Mouse (Mus musculus) neural tube, embryonic 14.5 days (tissue): Measurements from ENCODE around the gene Nln. TPM values are rescaled to one million over a fixed set of nuclear protein-coding genes. Genes with fewer than 3 reads are reported as not detected.

Experiments
- ATAC-seq: fragments of 200-750 bp; cut with Nextera tagmentation; 2 replicates; pipeline ENCODE4 v1.8.0; 2017; ENCODE audit warnings: low read depth, mild to moderate bottlenecking, moderate TSS enrichment, moderate library complexity
- H3K27ac ChIP-seq: fragments of 300-500 bp; sonication (generic); 2 replicates; pipeline ENCODE4 v1.5.1; 2014; ENCODE audit warnings: low read depth, mild to moderate bottlenecking, control low read depth, low read length, moderate library complexity, mixed read lengths
- H3K27me3 ChIP-seq: fragments of 300-500 bp; sonication (generic); 2 replicates; pipeline ENCODE4 v1.6.1; 2014; ENCODE audit warnings: low read length; ENCODE audit not compliant: control insufficient read depth, insufficient read depth
- H3K36me3 ChIP-seq: fragments of 300-500 bp; sonication (generic); 2 replicates; pipeline ENCODE4 v1.6.1; 2014; ENCODE audit warnings: low read length, mixed read lengths; ENCODE audit not compliant: control insufficient read depth, insufficient read depth
- H3K4me1 ChIP-seq: fragments of 300-500 bp; sonication (generic); 2 replicates; pipeline ENCODE4 v1.6.1; 2014; ENCODE audit warnings: low read length; ENCODE audit not compliant: control insufficient read depth, insufficient read depth
- H3K4me2 ChIP-seq: fragments of 300-500 bp; sonication (generic); 2 replicates; pipeline ENCODE4 v1.6.1; 2014; ENCODE audit warnings: mild to moderate bottlenecking, low read depth, low read length, control low read depth
- H3K4me3 ChIP-seq: fragments of 300-500 bp; sonication (generic); 2 replicates; pipeline ENCODE4 v1.5.1; 2014; ENCODE audit warnings: low read depth, low read length, control low read depth, mixed read lengths
- H3K9ac ChIP-seq: fragments of 300-500 bp; sonication (generic); replicated peaks from 2 replicates; pipeline ENCODE4 v1.6.1; 2014; ENCODE audit warnings: low read depth, mild to moderate bottlenecking, control low read depth, low read length, mixed read lengths
- H3K9me3 ChIP-seq: fragments of 300-500 bp; sonication (generic); 2 replicates; pipeline ENCODE4 v1.6.1; 2016; ENCODE audit warnings: low read length; ENCODE audit not compliant: control insufficient read depth
- WGBS: fragments of 180-500 bp; shearing (Covaris S2); extraction: QIAGEN DNeasy Blood & Tissue Kit; methylation state at CpG from one replicate; pipeline ENCODE4 v1.1.7; 2014; 5-methylcytosine and 5-hydroxymethylcytosine counted together
- polyA plus RNA-seq: library from polyadenylated mRNA; unstranded; fragments of >200 nt; fragmentation: Nextera tagmentation; extraction: Ambion mirVana; gene quantifications from 2 replicates; pipeline ENCODE4 v1.2.1, GENCODE M21; 2014

Gene Nln
- polyA plus RNA-seq, 1 experiment from 2014 or later = 71.6 TPM

DNA sequence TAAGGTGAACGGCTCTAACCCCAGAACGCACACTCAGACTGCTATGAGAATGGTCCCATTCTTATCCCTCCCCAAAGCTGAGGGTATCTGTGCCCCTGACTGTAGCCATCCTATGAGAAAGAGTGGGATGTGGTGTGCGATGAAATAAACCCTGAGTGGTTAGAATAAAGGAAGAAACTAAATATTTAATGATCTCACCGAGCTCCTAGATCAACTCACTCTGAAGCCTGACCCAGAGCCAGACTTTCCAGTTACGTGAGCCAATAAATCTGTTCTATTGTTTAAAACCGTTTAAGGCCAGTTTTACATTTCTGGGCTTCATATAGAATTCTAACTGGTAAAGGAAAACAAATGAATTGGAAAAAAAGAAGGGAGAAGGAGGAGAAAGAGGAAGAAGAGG, 32.4 kb downstream of the Nln start:
- H3K4me2 ChIP-seq = no peak overlapping the region
- H3K4me1 ChIP-seq = no peaks in the 10 kb centered on the region
- no peak overlapping the region for H3K4me3 ChIP-seq
- H3K9ac ChIP-seq = no peak overlapping the region
- no peak overlapping the region for H3K27ac ChIP-seq
- no peaks in the 10 kb centered on the region for H3K36me3 ChIP-seq
- no peaks in the 10 kb centered on the region for H3K27me3 ChIP-seq
- no peaks in the 10 kb centered on the region for H3K9me3 ChIP-seq
- 71% methylated on average over 6 of the region's 6 CpGs for WGBS
- no peak for ATAC-seq

- no peak for ATAC-seq
- 85% methylated on average over 10 of the region's 10 CpGs for WGBS
- no peak overlapping the region for H3K9ac ChIP-seq
- H3K36me3 ChIP-seq = no peaks in the 10 kb centered on the region
- no peaks in the 10 kb centered on the region for H3K27me3 ChIP-seq
- H3K4me2 ChIP-seq = no peak overlapping the region
- H3K4me1 ChIP-seq = no peaks in the 10 kb centered on the region
- no peak overlapping the region for H3K4me3 ChIP-seq
- no peaks in the 10 kb centered on the region for H3K9me3 ChIP-seq
- H3K27ac ChIP-seq = no peak overlapping the region
Observed at GRCm38 (mm10) chr13:104074731-104075130, 34.7 kb downstream of the Nln start.

- H3K4me2 ChIP-seq = no peak overlapping the region
Observed at GRCm38 (mm10) chr13:104074230-104074629, 35.2 kb downstream of the Nln start.

GRCm38 (mm10) chr13:104072351-104072750, 37.1 kb downstream of the Nln start:
- Histone ChIP-seq H3K4me3 (no peak overlapping the region), H3K9me3 (no peaks in the 10 kb centered on the region), H3K27me3 (no peaks in the 10 kb centered on the region), H3K36me3 (no peaks in the 10 kb centered on the region), H3K9ac (no peak overlapping the region), H3K4me1 (no peaks in the 10 kb centered on the region), H3K27ac (no peak overlapping the region), H3K4me2 (no peak overlapping the region)
- ATAC-seq = no peak
- WGBS = 91% methylated on average over 9 of the region's 9 CpGs

More at GRCm38 (mm10) chr13:104074230-104074629, 35.2 kb downstream of the Nln start:
- H3K4me1 ChIP-seq = no peaks in the 10 kb centered on the region
- no peaks in the 10 kb centered on the region for H3K9me3 ChIP-seq
- WGBS = 95% methylated on average over 8 of the region's 8 CpGs
- no peak overlapping the region for H3K4me3 ChIP-seq
- H3K9ac ChIP-seq = no peak overlapping the region
- no peak for ATAC-seq
- no peak overlapping the region for H3K27ac ChIP-seq
- no peaks in the 10 kb centered on the region for H3K27me3 ChIP-seq
- no peaks in the 10 kb centered on the region for H3K36me3 ChIP-seq

DNA sequence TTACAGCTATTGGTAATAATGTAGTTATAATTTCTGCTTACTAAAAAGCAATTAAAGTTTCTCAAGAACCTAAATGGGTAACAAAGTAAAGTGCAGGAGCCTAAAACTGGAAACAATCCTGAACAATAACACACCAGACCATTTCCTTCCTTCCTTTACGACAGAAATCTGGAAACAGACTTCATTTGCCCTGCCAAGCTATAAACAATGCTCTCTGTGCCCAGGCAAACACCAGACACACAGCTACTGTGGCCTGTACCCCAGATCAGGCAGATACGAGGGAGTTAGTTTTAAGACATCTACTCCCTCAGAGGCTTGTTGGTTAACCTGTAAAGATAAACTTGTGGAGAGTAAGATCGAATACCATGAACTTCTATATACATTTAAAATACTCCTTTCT, 38.7 kb downstream of the Nln start:
- no peaks in the 10 kb centered on the region for H3K9me3 ChIP-seq
- no peak overlapping the region for H3K9ac ChIP-seq
- no peak overlapping the region for H3K27ac ChIP-seq
- no peak for ATAC-seq
- H3K4me2 ChIP-seq = no peak overlapping the region
- H3K36me3 ChIP-seq = no peaks in the 10 kb centered on the region
- WGBS = 78% methylated on average over 3 of the region's 3 CpGs
- no peaks in the 10 kb centered on the region for H3K27me3 ChIP-seq
- no peak overlapping the region for H3K4me3 ChIP-seq
- no peaks in the 10 kb centered on the region for H3K4me1 ChIP-seq

DNA sequence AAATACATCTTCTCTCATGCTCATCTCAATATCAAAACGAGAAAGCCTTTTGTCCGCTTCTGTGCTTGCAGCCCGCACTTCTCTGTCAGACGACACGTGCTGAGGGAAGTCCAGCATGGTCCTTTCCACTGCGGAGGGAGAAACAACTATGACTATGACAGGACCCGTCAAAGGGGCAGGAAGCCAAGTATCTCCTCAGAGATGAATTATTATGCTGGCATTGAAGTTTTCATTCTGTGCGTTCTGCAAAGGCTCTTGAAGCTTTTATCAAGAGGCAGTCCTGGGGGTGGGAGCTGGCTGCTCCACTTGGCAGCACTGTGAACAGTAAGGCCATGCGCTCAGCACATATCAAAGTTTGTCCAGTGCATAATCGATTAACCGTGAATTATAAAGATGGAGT, 40.2 kb downstream of the Nln start:
- Histone ChIP-seq H3K27me3 (no peaks in the 10 kb centered on the region), H3K4me1 (no peaks in the 10 kb centered on the region), H3K4me3 (no peak overlapping the region), H3K9ac (no peak overlapping the region), H3K27ac (no peak overlapping the region), H3K4me2 (no peak overlapping the region), H3K9me3 (no peaks in the 10 kb centered on the region), H3K36me3 (no peaks in the 10 kb centered on the region)
- 89% methylated on average over 11 of the region's 11 CpGs for WGBS
- ATAC-seq = no peak

DNA sequence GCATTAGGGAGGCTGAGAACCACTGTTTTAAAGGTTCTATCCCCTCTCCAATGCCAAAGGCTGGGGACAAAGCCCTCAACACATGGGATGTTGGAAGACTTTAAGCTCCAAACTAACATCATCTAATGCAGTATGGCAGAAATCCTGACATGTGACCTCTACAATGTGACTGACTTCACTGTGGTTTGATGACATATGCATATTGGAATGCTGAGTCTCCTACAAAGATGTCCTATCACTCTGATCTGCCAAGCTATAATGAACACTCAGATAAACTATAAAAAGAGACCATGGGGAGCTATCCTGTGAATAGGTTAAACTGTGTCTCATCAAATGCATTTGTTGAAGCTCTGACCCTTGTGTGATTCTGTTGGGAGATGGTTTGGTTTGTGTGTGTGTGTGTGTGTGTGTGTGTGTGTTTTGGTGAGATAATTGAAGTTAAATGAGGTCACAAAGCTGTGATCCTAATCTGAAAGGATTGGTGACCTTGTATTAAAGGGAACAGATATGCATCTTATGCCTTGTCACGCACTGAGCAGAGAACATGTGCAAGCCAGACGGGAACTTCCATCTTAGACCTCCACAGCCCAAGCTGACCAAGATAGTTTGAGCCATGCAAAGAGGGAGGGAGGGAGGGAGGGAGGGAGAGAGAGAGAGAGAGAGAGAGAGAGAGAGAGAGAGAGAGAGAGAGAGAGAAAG, 43.6 kb downstream of the Nln start:
- 77% methylated on average over 2 of the region's 2 CpGs for WGBS
- H3K9ac ChIP-seq = no peak overlapping the region
- H3K4me3 ChIP-seq = no peak overlapping the region
- no peaks in the 10 kb centered on the region for H3K36me3 ChIP-seq
- ATAC-seq = no peak
- H3K9me3 ChIP-seq = no peaks in the 10 kb centered on the region
- H3K27ac ChIP-seq = no peak overlapping the region
- no peak overlapping the region for H3K4me2 ChIP-seq
- 0 out of 2 replicates have a peak, but pooled peaks cover 6% of the 10 kb centered on the region for H3K4me1 ChIP-seq
- H3K27me3 ChIP-seq = no peaks in the 10 kb centered on the region

GRCm38 (mm10) chr13:104063061-104063460, 46.4 kb downstream of the Nln start:
- WGBS = 83% methylated on average over 9 of the region's 9 CpGs
- no peaks in the 10 kb centered on the region for H3K9me3 ChIP-seq
- H3K27me3 ChIP-seq = no peaks in the 10 kb centered on the region
- H3K4me2 ChIP-seq = no peak overlapping the region
- H3K27ac ChIP-seq = no peak overlapping the region
- peaks cover 3% of the 10 kb centered on the region; the same call in 1 of the 2 replicates for H3K36me3 ChIP-seq
- H3K9ac ChIP-seq = no peak overlapping the region
- H3K4me1 ChIP-seq = 0 out of 2 replicates have a peak, but pooled peaks cover 6% of the 10 kb centered on the region
- no peak for ATAC-seq
- H3K4me3 ChIP-seq = no peak overlapping the region

- H3K4me2 ChIP-seq = no peak overlapping the region
- peak; percentile 68; the same call in 1 of the 2 replicates for ATAC-seq
- H3K27ac ChIP-seq = no peak overlapping the region; the same call in 1 of the 2 replicates
- no peaks in the 10 kb centered on the region for H3K9me3 ChIP-seq
- 0 out of 2 replicates have a peak, but pooled peaks cover 6% of the 10 kb centered on the region for H3K4me1 ChIP-seq
- H3K9ac ChIP-seq = no peak overlapping the region
- H3K27me3 ChIP-seq = no peaks in the 10 kb centered on the region
- no peak overlapping the region for H3K4me3 ChIP-seq
- H3K36me3 ChIP-seq = peaks cover 4% of the 10 kb centered on the region; the same call in 1 of the 2 replicates
- WGBS = 54% methylated on average over 2 of the region's 2 CpGs
Observed at GRCm38 (mm10) chr13:104061975-104062750, 47.3 kb downstream of the Nln start.
